Mouse (Mus musculus): ENCODE measurements at regions not wholly inside any gene's neighbourhood (a gene's known extent, or its start where the extent isn't known, plus 50 kb on each side); places are given as distances from the start of the nearest gene placed in this dataset.
"Not testable (repeated sequence)": the region's sequence is repeated elsewhere in the genome, so short reads cannot be mapped to it uniquely, and the experiment has no call there.

DNA sequence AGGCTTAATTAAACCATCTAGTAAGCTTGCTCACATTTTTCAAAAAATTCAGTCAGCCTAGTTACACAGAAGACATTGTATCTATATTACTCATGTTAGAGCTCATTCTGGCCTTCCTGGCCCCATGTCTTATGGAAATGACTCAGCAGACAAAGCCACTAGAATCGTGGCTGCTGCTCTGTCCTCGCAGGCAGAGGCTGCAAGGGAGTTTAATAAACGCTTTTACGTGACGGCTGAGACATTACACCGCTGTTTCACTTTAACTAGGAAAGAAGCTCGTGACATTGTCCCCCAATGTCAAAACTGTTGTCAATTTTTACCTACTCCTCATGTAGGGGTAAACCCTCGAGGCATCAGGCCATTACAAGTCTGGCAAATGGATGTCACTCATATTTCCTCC is 132.5 kb upstream of the Tacstd2 start:
- H3K27ac ChIP-seq (replicated peaks); H3K4me3 ChIP-seq (replicated peaks); H3K9ac ChIP-seq (replicated peaks); H3K4me2 ChIP-seq; H3K9me3 ChIP-seq (replicated peaks); H3K27me3 ChIP-seq (replicated peaks); H3K4me1 ChIP-seq; ATAC-seq (ENCODE audit: low FRiP score); H3K36me3 ChIP-seq: not testable (repeated sequence)
- 93% methylated on average over 8 of the region's 8 CpGs for WGBS

DNA sequence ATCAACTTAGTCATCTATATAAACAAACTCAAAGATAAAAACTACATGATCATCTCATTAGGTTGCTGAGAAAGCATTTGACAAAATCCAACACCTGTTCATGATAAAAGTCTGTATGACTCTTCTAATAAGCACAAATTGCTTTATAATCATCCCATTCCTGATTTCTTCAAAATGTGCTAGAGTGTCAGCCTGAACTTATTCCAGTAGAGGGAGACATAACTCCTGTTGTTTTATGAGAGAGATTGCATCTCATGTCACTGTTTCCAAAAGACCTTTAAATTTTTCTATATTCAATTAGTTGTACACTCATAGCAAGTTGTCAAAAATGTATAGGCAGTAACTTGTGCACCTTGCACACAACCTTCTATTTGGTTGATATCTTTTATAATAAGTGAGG is 96.0 kb upstream of the Tacstd2 start:
- Histone ChIP-seq H3K4me3 (replicated peaks) (no peak overlapping the region), H3K36me3 (no peaks in the 10 kb centered on the region), H3K4me2 (no peak overlapping the region), H3K9ac (replicated peaks) (no peak overlapping the region), H3K4me1 (no peaks in the 10 kb centered on the region), H3K27ac (replicated peaks) (no peak overlapping the region), H3K27me3 (replicated peaks) (no peaks in the 10 kb centered on the region), H3K9me3 (replicated peaks) (no peaks in the 10 kb centered on the region)
- ATAC-seq (ENCODE audit: low FRiP score) = no peak

DNA sequence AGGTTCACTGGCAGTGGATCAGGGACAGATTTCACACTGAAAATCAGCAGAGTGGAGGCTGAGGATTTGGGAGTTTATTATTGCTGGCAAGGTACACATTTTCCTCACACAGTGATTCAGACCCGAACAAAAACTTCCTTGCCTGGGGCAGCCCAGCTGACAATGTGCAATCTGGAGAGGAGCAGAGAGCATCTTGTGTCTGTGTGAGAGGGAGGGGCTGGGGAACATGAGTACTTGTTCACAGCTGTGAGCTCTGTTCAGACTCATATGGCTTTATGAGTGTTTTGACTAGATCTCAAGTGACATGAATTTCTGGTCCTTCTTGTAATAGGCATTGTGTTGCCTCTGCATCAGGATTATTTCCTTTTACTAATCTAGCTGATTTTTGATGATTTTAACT is 74.8 kb upstream of the Tacstd2 start:
- WGBS = 67% methylated on average over 1 of the region's 1 CpGs
- Histone ChIP-seq H3K27ac (replicated peaks) (no peak overlapping the region), H3K9ac (replicated peaks) (no peak overlapping the region), H3K9me3 (replicated peaks) (no peaks in the 10 kb centered on the region), H3K4me3 (replicated peaks) (no peak overlapping the region), H3K4me2 (no peak overlapping the region), H3K36me3 (no peaks in the 10 kb centered on the region), H3K27me3 (replicated peaks) (no peaks in the 10 kb centered on the region), H3K4me1 (no peaks in the 10 kb centered on the region)
- peak; percentile 66; the same call in 1 of the 2 replicates for ATAC-seq (ENCODE audit: low FRiP score)

DNA sequence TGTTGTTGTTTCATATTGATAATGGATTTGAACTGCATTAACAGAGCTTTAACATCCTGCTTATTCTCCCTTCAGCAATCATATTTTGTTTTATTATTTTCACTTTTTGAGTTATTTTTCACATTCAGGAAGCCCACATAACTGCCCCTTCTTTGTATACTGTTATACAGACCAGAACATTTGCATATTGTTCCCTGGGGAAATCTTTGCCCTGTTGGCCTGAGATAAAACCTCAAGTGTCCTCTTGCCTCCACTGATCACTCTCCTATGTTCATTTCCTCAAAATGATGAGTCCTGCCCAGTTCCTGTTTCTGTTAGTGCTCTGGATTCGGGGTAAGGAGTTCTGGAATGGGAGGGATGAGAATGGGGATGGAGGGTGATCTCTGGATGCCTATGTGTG is 73.9 kb upstream of the Tacstd2 start:
- not testable (repeated sequence) for H3K4me2 ChIP-seq; H3K4me3 ChIP-seq (replicated peaks); H3K9me3 ChIP-seq (replicated peaks); H3K9ac ChIP-seq (replicated peaks); H3K27ac ChIP-seq (replicated peaks); H3K4me1 ChIP-seq; H3K36me3 ChIP-seq; H3K27me3 ChIP-seq (replicated peaks); ATAC-seq (ENCODE audit: low FRiP score)
- 72% methylated on average over 1 of the region's 1 CpGs for WGBS

All from neural tube, embryonic 15.5 days (tissue).